Mouse (Mus musculus) hindbrain, embryonic 15.5 days (tissue): Measurements from ENCODE around the gene Tbxa2r. TPM values are rescaled to one million over a fixed set of nuclear protein-coding genes. Genes with fewer than 3 reads are reported as not detected.

Source experiments
- ATAC-seq: fragments of 200-750 bp; cut with Nextera tagmentation; 2 replicates; pipeline ENCODE4 v1.8.0; 2017; ENCODE audit warnings: low read depth, moderate number of reproducible peaks, moderate TSS enrichment; ENCODE audit not compliant: low FRiP score
- H3K27ac ChIP-seq: fragments of 300-500 bp; sonication (generic); replicated peaks from 2 replicates; pipeline ENCODE4 v1.5.1; 2015; ENCODE audit warnings: mild to moderate bottlenecking, inconsistent platforms
- H3K27me3 ChIP-seq: fragments of 300-500 bp; sonication (generic); 2 replicates; pipeline ENCODE4 v1.6.1; 2015; ENCODE audit warnings: control low read depth, inconsistent platforms
- H3K36me3 ChIP-seq: fragments of 300-500 bp; sonication (generic); 2 replicates; pipeline ENCODE4 v1.6.1; 2015; ENCODE audit warnings: control low read depth, inconsistent platforms
- H3K4me1 ChIP-seq: fragments of 300-500 bp; sonication (generic); replicated peaks from 2 replicates; pipeline ENCODE4 v1.6.1; 2015; ENCODE audit warnings: control low read depth, inconsistent platforms
- H3K4me2 ChIP-seq: fragments of 300-500 bp; sonication (generic); 2 replicates; pipeline ENCODE4 v1.6.1; 2015; ENCODE audit warnings: moderate library complexity, mild to moderate bottlenecking, inconsistent platforms
- H3K4me3 ChIP-seq: fragments of 300-500 bp; sonication (generic); 2 replicates; pipeline ENCODE4 v1.5.1; 2015; ENCODE audit warnings: mild to moderate bottlenecking, inconsistent platforms
- H3K9ac ChIP-seq: fragments of 300-500 bp; sonication (generic); 2 replicates; pipeline ENCODE4 v1.6.1; 2015; ENCODE audit warnings: inconsistent platforms
- H3K9me3 ChIP-seq: fragments of 300-500 bp; sonication (generic); 2 replicates; pipeline ENCODE4 v1.6.1; 2016; ENCODE audit warnings: control low read depth, inconsistent platforms
- WGBS: fragments of 180-500 bp; shearing (Covaris S2); methylation state at CpG from one replicate; pipeline ENCODE4 v1.1.7; 2015; 5-methylcytosine and 5-hydroxymethylcytosine counted together
- polyA plus RNA-seq: library from polyadenylated mRNA; unstranded; fragments of >200 nt; fragmentation: Nextera tagmentation; extraction: Ambion mirVana; gene quantifications from 2 replicates; pipeline ENCODE4 v1.2.1, GENCODE M21; 2015

Tbxa2r gene
- polyA plus RNA-seq, 1 experiment from 2014 or later: 5.2 TPM

GRCm38 (mm10) chr10:81323791-81324530 lies 4.6 kb upstream of the Tbxa2r start:
- peaks cover 46% of the 10 kb centered on the region for H3K36me3 ChIP-seq
- no peaks in the 10 kb centered on the region for H3K27me3 ChIP-seq
- 96% methylated on average over 18 of the region's 18 CpGs for WGBS
- no peak overlapping the region for H3K27ac ChIP-seq
- H3K4me3 ChIP-seq: no peak overlapping the region
- H3K4me2 ChIP-seq: no peak overlapping the region
- H3K9me3 ChIP-seq: no peaks in the 10 kb centered on the region
- ATAC-seq: no peak
- peaks cover 22% of the 10 kb centered on the region for H3K4me1 ChIP-seq
- H3K9ac ChIP-seq: no peak overlapping the region

GRCm38 (mm10) chr10:81325176-81325575 lies 3.4 kb upstream of the Tbxa2r start:
- Histone ChIP-seq H3K4me2 (no peak overlapping the region), H3K27ac (no peak overlapping the region), H3K9ac (no peak overlapping the region), H3K27me3 (no peaks in the 10 kb centered on the region), H3K36me3 (peaks cover 46% of the 10 kb centered on the region), H3K4me1 (peaks cover 11% of the 10 kb centered on the region), H3K9me3 (no peaks in the 10 kb centered on the region), H3K4me3 (no peak overlapping the region)
- WGBS: 97% methylated on average over 21 of the region's 21 CpGs
- ATAC-seq: no peak

GRCm38 (mm10) chr10:81325781-81326180 lies 2.8 kb upstream of the Tbxa2r start:
- 95% methylated on average over 18 of the region's 18 CpGs for WGBS

GRCm38 (mm10) chr10:81326858-81327257 lies 1.7 kb upstream of the Tbxa2r start:
- Histone ChIP-seq H3K4me3 (no peak overlapping the region), H3K4me2 (no peak overlapping the region), H3K36me3 (peaks cover 46% of the 10 kb centered on the region), H3K27me3 (0 out of 2 replicates have a peak, but pooled peaks cover 3% of the 10 kb centered on the region), H3K9me3 (no peaks in the 10 kb centered on the region), H3K27ac (0 out of 2 replicates have a peak overlapping the region, but pooled peaks have one; percentile 8), H3K4me1 (peaks cover 7% of the 10 kb centered on the region), H3K9ac (no peak overlapping the region)
- no peak for ATAC-seq
- 77% methylated on average over 6 of the region's 6 CpGs for WGBS

More at GRCm38 (mm10) chr10:81325781-81326180, 2.8 kb upstream of the Tbxa2r start:
- H3K4me1 ChIP-seq: peaks cover 11% of the 10 kb centered on the region
- H3K9ac ChIP-seq: no peak overlapping the region
- peaks cover 46% of the 10 kb centered on the region for H3K36me3 ChIP-seq
- no peaks in the 10 kb centered on the region for H3K27me3 ChIP-seq
- no peak overlapping the region for H3K4me3 ChIP-seq
- H3K4me2 ChIP-seq: no peak overlapping the region
- no peak overlapping the region for H3K27ac ChIP-seq
- no peaks in the 10 kb centered on the region for H3K9me3 ChIP-seq
- no peak for ATAC-seq

GRCm38 (mm10) chr10:81327959-81328358 lies 572 bp upstream of the Tbxa2r start:
- Histone ChIP-seq H3K4me3 (no peak overlapping the region), H3K27ac (no peak overlapping the region), H3K36me3 (peaks cover 40% of the 10 kb centered on the region), H3K9me3 (no peaks in the 10 kb centered on the region), H3K9ac (no peak overlapping the region), H3K4me1 (no peaks in the 10 kb centered on the region), H3K4me2 (no peak overlapping the region), H3K27me3 (peaks cover 12% of the 10 kb centered on the region)
- WGBS: 36% methylated on average over 2 of the region's 2 CpGs
- no peak for ATAC-seq

GRCm38 (mm10) chr10:81329194-81329975 lies 854 bp downstream of the Tbxa2r start:
- no peak for ATAC-seq
- H3K4me2 ChIP-seq: 0 out of 2 replicates have a peak overlapping the region, but pooled peaks have one; percentile 4
- H3K4me1 ChIP-seq: no peaks in the 10 kb centered on the region
- 69% methylated on average over 10 of the region's 10 CpGs for WGBS
- peaks cover 26% of the 10 kb centered on the region for H3K36me3 ChIP-seq
- no peaks in the 10 kb centered on the region for H3K9me3 ChIP-seq
- H3K4me3 ChIP-seq: no peak overlapping the region
- H3K27ac ChIP-seq: no peak overlapping the region; the same call in 1 of the 2 replicates
- H3K9ac ChIP-seq: no peak overlapping the region
- peaks cover 18% of the 10 kb centered on the region for H3K27me3 ChIP-seq

- 0 out of 2 replicates have a peak overlapping the region, but pooled peaks have one; percentile 4 for H3K4me2 ChIP-seq
Observed at GRCm38 (mm10) chr10:81330007-81330406, 1.5 kb downstream of the Tbxa2r start.

GRCm38 (mm10) chr10:81332277-81332676 lies 3.7 kb downstream of the Tbxa2r start:
- Histone ChIP-seq H3K36me3 (no peaks in the 10 kb centered on the region), H3K4me1 (no peaks in the 10 kb centered on the region; the same call in 1 of the 2 replicates), H3K4me3 (no peak overlapping the region), H3K4me2 (0 out of 2 replicates have a peak overlapping the region, but pooled peaks have one; percentile 11), H3K27ac (no peak overlapping the region), H3K9ac (no peak overlapping the region), H3K27me3 (peaks cover 21% of the 10 kb centered on the region), H3K9me3 (no peaks in the 10 kb centered on the region)
- 16% methylated on average over 29 of the region's 29 CpGs for WGBS
- ATAC-seq: no peak

More at GRCm38 (mm10) chr10:81330007-81330406, 1.5 kb downstream of the Tbxa2r start:
- H3K4me1 ChIP-seq: no peaks in the 10 kb centered on the region
- peaks cover 20% of the 10 kb centered on the region for H3K36me3 ChIP-seq
- H3K9me3 ChIP-seq: no peaks in the 10 kb centered on the region
- no peak overlapping the region for H3K4me3 ChIP-seq
- WGBS: 62% methylated on average over 4 of the region's 4 CpGs
- peaks cover 18% of the 10 kb centered on the region for H3K27me3 ChIP-seq
- H3K27ac ChIP-seq: no peak overlapping the region
- ATAC-seq: no peak
- no peak overlapping the region for H3K9ac ChIP-seq

GRCm38 (mm10) chr10:81334324-81334723 lies 5.8 kb downstream of the Tbxa2r start:
- Histone ChIP-seq H3K9me3 (no peaks in the 10 kb centered on the region), H3K36me3 (no peaks in the 10 kb centered on the region), H3K4me1 (no peaks in the 10 kb centered on the region; the same call in 1 of the 2 replicates), H3K4me2 (no peak overlapping the region), H3K9ac (no peak overlapping the region), H3K27me3 (peaks cover 28% of the 10 kb centered on the region), H3K27ac (no peak overlapping the region), H3K4me3 (no peak overlapping the region)
- no peak for ATAC-seq
- 61% methylated on average over 11 of the region's 11 CpGs for WGBS

GRCm38 (mm10) chr10:81335393-81336340 lies 7.1 kb downstream of the Tbxa2r start:
- H3K27ac ChIP-seq: no peak overlapping the region; the same call in 1 of the 2 replicates
- no peaks in the 10 kb centered on the region for H3K9me3 ChIP-seq
- no peak overlapping the region for H3K4me3 ChIP-seq
- H3K9ac ChIP-seq: no peak overlapping the region
- no peak; the same call in 1 of the 2 replicates for ATAC-seq
- no peak overlapping the region for H3K4me2 ChIP-seq
- H3K36me3 ChIP-seq: no peaks in the 10 kb centered on the region
- H3K4me1 ChIP-seq: no peaks in the 10 kb centered on the region; the same call in 1 of the 2 replicates
- peaks cover 28% of the 10 kb centered on the region for H3K27me3 ChIP-seq
- 38% methylated on average over 17 of the region's 19 CpGs for WGBS

GRCm38 (mm10) chr10:81336558-81336957 lies 8.0 kb downstream of the Tbxa2r start:
- no peak overlapping the region for H3K4me2 ChIP-seq
- no peak for ATAC-seq
- no peaks in the 10 kb centered on the region for H3K9me3 ChIP-seq
- H3K4me3 ChIP-seq: no peak overlapping the region
- H3K9ac ChIP-seq: no peak overlapping the region
- no peak overlapping the region for H3K27ac ChIP-seq
- no peaks in the 10 kb centered on the region for H3K36me3 ChIP-seq
- no peaks in the 10 kb centered on the region; the same call in 1 of the 2 replicates for H3K4me1 ChIP-seq
- WGBS: 94% methylated on average over 4 of the region's 4 CpGs
- peaks cover 35% of the 10 kb centered on the region for H3K27me3 ChIP-seq
